Mouse (Mus musculus): Measurements from ENCODE around the gene Taf1b. TPM values are rescaled to one million over a fixed set of nuclear protein-coding genes. Genes with fewer than 3 reads are reported as not detected.

The Taf1b gene
- polyA plus RNA-seq, 1 experiment from 2014 or later = 26.9 TPM

DNA sequence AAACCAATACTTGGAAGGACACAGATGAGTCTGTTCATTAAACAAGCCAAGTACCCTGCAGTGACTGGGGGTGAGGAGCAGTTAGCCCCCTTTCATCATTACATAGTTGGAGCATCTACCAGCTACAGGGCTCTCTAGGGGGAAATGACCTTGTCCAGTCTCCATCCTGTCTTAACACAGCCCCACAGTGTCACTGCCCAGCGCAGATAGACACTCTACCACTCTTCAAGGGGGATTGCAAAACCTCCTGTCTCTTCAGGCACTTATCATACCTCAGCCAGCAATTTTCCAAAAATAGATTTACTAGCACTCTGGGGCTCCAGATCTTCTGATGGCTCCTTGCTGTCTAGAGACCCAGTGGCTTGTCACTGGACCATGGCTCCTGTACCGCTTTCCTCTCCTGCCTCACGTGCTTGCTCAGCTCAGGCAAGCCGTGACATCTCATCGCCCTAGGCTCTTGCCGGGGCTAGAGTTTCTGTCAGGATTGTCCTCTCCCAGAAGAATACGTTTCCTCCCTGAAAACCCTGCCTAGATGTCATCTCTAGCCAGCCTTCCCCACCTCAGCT is 65.3 kb downstream of the Taf1b start:
- 90% methylated on average over 7 of the region's 7 CpGs for WGBS
- Histone ChIP-seq H3K9me3 (no peaks in the 10 kb centered on the region), H3K4me3 (no peak overlapping the region), H3K4me1 (no peaks in the 10 kb centered on the region), H3K36me3 (peaks cover 4% of the 10 kb centered on the region; the same call in 1 of the 2 replicates), H3K27me3 (no peaks in the 10 kb centered on the region), H3K9ac (replicated peaks) (no peak overlapping the region), H3K4me2 (replicated peaks) (no peak overlapping the region), H3K27ac (replicated peaks) (no peak overlapping the region)
- no peak for ATAC-seq (ENCODE audit: low FRiP score, low read depth)

DNA sequence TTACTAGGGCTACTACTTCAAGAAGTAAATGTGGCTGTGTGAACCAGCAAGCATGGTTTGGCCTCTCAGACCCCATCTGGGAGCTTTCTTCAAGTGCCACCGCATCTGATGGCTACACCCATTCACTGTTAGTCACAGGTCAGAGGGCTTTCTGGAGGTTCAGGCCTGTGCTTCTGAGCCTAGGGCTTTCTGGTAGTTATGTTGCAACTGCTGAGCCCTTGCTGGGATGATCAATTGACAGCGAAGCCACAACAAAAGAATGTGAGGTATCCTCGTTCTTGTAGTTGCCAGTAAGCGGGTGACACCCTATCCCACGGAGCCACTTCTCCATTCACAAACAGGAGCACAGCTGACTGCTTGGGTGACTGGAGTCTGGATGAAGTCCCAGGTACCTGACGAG is 67.2 kb downstream of the Taf1b start:
- Histone ChIP-seq H3K36me3 (no peaks in the 10 kb centered on the region), H3K27ac (replicated peaks) (no peak overlapping the region), H3K4me1 (no peaks in the 10 kb centered on the region), H3K27me3 (peaks cover 10% of the 10 kb centered on the region), H3K9me3 (no peaks in the 10 kb centered on the region), H3K9ac (replicated peaks) (no peak overlapping the region), H3K4me3 (no peak overlapping the region), H3K4me2 (replicated peaks) (no peak overlapping the region)
- ATAC-seq (ENCODE audit: low FRiP score, low read depth) = no peak
- WGBS = 80% methylated on average over 6 of the region's 6 CpGs

DNA sequence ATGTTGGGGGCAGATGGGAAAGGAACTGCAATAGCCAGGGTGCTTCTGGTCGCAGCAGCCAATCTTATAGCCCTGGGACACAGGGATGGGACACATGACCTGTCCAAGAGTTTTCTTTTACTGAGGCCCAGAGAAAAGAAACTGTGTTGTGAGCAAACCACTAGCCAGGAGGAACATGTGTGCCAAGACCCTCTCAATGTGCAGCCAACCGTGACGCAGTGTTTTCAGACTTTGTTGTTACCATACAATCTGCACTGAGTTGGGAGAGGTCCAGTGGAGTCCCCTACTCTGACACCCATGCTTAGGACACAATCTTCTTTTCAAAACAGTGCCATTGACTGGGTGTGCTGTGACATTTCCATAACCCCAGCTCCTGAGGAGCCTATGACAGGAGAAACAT is 69.4 kb downstream of the Taf1b start:
- no peak for ATAC-seq (ENCODE audit: low FRiP score, low read depth)
- Histone ChIP-seq H3K4me2 (replicated peaks) (no peak overlapping the region), H3K36me3 (no peaks in the 10 kb centered on the region), H3K27ac (replicated peaks) (no peak overlapping the region), H3K4me1 (peaks cover 4% of the 10 kb centered on the region; the same call in 1 of the 2 replicates), H3K4me3 (no peak overlapping the region), H3K27me3 (peaks cover 27% of the 10 kb centered on the region), H3K9me3 (no peaks in the 10 kb centered on the region), H3K9ac (replicated peaks) (no peak overlapping the region)
- WGBS = 90% methylated on average over 3 of the region's 3 CpGs

DNA sequence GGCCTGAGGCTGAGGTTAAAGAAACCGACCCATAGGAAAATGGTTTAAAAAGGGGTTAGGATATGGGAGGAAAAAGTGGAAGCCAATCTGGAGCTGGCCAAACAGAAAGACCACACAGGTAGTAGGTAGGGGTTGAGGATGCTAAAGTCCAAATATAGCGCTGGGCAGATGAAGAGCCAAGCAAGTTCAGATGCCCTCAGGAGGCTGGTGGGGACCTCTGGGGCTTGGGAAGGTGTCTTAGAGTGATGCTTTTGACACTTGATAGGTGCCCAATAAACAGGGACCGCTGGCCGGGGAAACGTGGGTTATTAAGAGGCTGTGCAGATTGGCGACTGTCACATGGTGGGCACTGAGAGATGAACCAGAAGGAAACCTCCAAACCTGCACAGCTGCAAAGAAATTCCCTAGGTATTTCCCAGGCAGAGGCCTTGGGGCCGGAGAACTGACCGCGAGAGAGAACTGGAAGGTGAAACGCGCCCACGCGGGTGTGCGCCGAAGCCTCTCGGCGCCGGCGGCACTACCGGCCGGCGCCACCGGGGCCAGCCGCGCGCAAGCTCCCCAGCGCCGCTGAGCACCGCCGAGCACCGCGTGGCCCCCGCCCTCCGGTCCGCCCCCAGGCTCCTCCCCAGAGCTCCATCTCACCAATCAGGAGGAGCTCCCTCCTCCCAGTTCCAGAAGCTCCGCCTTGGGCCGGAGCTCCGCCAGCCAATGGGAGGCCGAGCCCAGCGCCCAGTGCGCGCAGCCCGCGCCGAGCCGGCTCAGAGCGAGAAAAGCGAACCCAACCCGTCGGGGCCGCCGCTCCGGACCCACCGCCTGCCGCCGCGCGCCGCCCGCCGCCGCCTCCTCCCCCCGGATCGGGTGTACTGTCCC is 73.6 kb downstream of the Taf1b start, which contains the start of gene Grhl1:
Grhl1 (plus strand) TSS at position 761 of the 870 bp plus-strand sequence.
- H3K4me3 ChIP-seq = peak within 1 kb of the TSS; percentile 60
- H3K4me1 ChIP-seq = peaks cover 6% of the 10 kb centered on the region; the same call in 1 of the 2 replicates
- peaks cover 52% of the 10 kb centered on the region for H3K27me3 ChIP-seq
- no peaks in the 10 kb centered on the region for H3K9me3 ChIP-seq
- peak within 1 kb of the TSS; percentile 64 for H3K4me2 ChIP-seq (replicated peaks)
- no peaks in the 10 kb centered on the region for H3K36me3 ChIP-seq
- ATAC-seq (ENCODE audit: low FRiP score, low read depth) = peak; percentile 100
- WGBS = 2% methylated on average over 59 of the region's 64 CpGs
- H3K9ac ChIP-seq (replicated peaks) = peak within 1 kb of the TSS; percentile 43
- H3K27ac ChIP-seq (replicated peaks) = no peak within 1 kb of the TSS

DNA sequence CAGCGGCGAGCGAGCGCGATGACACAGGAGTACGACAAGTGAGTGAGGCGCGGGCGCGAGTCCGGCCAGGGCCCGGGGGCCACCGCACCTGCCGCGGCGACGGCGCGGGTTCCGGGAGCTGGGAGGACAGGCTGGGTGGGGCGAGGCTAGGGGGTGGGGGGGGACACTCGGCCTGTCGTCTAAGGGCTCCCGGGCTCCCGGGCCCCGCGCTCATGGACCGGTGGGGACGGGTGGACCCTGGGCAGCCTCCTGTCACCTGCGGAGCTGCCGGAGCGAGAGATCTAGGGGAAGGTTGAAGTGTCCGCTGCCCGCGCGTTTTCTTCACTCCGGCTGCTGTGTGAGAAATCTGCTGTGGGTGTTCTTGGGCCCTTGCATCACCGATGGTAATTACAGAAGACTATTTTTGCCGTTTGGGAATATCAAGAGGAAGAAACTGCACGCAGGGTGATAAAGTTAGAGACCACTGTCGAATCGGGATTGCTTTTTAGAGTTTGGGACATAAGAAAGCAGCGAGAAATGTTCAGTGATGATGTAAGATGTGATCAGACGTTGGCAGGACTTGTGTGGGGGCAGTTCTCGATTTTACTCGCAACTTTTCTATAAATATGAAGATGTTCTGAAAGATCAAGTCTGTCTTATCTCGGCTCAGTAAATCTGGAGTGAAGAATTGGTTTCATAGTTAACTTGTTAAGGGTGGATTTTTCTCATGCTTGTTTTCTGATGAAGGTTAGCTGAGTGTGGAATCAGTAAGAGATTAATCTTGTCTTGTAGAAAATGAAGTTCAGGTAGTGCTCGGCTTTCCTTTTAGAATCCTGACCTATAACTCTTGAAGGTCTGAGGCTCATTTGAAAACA is 74.5 kb downstream of the Taf1b start:
- 6% methylated on average over 44 of the region's 48 CpGs for WGBS
- H3K4me1 ChIP-seq = peaks cover 6% of the 10 kb centered on the region; the same call in 1 of the 2 replicates
- H3K4me3 ChIP-seq = peak overlapping the region; percentile 60
- peak overlapping the region; percentile 64 for H3K4me2 ChIP-seq (replicated peaks)
- no peak overlapping the region for H3K27ac ChIP-seq (replicated peaks)
- ATAC-seq (ENCODE audit: low FRiP score, low read depth) = peak; percentile 59
- H3K36me3 ChIP-seq = no peaks in the 10 kb centered on the region
- peaks cover 52% of the 10 kb centered on the region for H3K27me3 ChIP-seq
- H3K9ac ChIP-seq (replicated peaks) = peak overlapping the region; percentile 43
- H3K9me3 ChIP-seq = no peaks in the 10 kb centered on the region

DNA sequence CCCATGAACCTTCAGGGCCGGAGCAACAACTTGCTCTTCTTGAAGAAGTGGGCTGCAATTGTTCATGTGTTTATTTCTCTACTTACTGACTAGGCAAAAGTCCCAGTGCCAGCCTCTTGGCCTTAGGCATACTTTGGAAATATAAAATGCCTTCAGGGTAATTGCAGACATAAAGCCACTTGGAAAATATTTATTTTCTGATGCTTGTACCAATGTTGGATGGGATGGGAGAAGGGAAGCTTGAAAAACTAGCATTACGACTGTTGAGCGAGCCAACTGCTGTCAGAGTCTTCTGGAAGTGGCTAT is 75.1 kb downstream of the Taf1b start:
- H3K9me3 ChIP-seq = no peaks in the 10 kb centered on the region
- no peak overlapping the region for H3K4me2 ChIP-seq (replicated peaks)
- H3K27ac ChIP-seq (replicated peaks) = no peak overlapping the region
- ATAC-seq (ENCODE audit: low FRiP score, low read depth) = no peak
- peaks cover 52% of the 10 kb centered on the region for H3K27me3 ChIP-seq
- no peak overlapping the region for H3K4me3 ChIP-seq
- no peak overlapping the region for H3K9ac ChIP-seq (replicated peaks)
- no peaks in the 10 kb centered on the region for H3K36me3 ChIP-seq
- H3K4me1 ChIP-seq = peaks cover 6% of the 10 kb centered on the region; the same call in 1 of the 2 replicates
- 55% methylated on average over 3 of the region's 3 CpGs for WGBS

DNA sequence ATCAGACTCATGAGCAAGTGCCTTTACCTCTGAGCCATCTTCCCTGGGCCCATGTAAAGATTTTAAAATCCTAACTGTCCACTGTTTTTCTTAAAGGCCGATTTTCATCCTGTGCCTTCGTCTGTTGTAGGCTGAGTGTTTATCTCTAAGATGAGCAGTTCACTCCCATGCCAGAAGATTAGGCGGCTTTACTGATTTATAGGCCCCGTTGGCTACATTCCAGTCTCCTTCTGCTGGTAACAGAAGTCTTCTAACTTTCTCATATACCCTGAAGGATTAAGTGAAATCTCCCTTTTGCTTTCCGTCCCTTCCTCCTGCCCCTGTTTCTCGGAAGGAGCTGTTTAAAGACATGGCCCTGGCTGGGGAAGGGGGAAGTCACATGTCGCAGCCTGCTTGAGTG is 76.7 kb downstream of the Taf1b start:
- Histone ChIP-seq H3K9me3 (no peaks in the 10 kb centered on the region), H3K27ac (replicated peaks) (no peak overlapping the region), H3K9ac (replicated peaks) (no peak overlapping the region), H3K36me3 (no peaks in the 10 kb centered on the region), H3K27me3 (peaks cover 47% of the 10 kb centered on the region), H3K4me1 (peaks cover 6% of the 10 kb centered on the region; the same call in 1 of the 2 replicates), H3K4me2 (replicated peaks) (no peak overlapping the region), H3K4me3 (no peak overlapping the region)
- 59% methylated on average over 7 of the region's 7 CpGs for WGBS
- no peak for ATAC-seq (ENCODE audit: low FRiP score, low read depth)

DNA sequence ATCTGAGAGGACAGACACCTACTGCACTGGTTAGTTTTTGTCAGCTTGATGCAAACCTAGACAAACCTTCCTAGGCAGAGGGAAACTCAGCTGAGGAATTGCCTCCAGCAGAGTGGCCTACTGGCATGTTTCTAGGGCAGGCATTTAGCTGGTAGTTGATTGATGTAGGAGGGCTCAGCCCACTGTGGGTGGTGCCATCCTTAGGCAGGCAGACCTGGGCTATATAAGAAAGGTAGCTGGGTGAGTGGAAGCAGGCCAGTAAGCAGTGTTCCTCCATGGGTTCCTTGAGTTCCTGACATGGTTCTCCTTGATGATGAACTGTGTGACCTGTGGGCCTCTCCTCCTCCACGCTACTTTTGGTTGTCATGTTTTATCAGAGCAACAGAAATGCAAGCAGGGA is 82.3 kb downstream of the Taf1b start:
- H3K9ac ChIP-seq (replicated peaks) = no peak overlapping the region
- H3K27me3 ChIP-seq = no peaks in the 10 kb centered on the region
- H3K4me1 ChIP-seq = no peaks in the 10 kb centered on the region
- H3K36me3 ChIP-seq = no peaks in the 10 kb centered on the region
- WGBS = 89% methylated on average over 1 of the region's 1 CpGs
- H3K4me2 ChIP-seq (replicated peaks) = no peak overlapping the region
- no peak overlapping the region for H3K27ac ChIP-seq (replicated peaks)
- H3K9me3 ChIP-seq = no peaks in the 10 kb centered on the region
- no peak for ATAC-seq (ENCODE audit: low FRiP score, low read depth)
- H3K4me3 ChIP-seq = no peak overlapping the region

DNA sequence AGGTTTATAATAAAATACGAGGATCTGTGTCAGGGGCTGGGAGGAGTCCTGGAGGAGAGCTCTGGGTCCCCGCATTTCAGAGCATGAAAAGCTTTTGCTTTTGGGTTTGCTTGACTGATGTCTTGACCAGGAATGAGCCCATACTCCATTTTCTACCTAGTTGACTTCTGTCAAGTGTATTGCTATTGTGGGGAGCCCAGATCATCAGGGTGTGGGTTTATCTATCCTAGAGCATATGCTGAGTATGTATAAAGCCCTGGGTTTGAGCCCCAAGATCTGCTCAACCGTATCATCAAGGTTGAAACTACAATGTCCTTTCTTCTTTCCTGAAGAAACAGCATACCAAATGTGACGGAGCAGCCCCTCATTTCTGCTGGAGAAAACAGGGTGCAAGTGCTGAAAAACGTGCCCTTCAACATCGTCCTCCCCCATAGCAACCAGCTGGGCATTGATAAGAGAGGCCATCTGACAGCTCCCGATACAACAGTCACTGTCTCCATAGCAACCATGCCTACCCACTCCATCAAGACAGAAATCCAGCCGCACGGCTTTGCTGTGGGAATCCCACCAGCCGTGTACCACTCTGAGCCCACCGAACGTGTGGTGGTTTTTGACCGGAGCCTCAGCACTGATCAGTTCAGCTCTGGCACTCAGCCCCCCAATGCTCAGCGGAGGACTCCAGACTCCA is 83.0 kb downstream of the Taf1b start:
- Histone ChIP-seq H3K4me3 (no peak overlapping the region), H3K4me1 (no peaks in the 10 kb centered on the region), H3K9me3 (no peaks in the 10 kb centered on the region), H3K27ac (replicated peaks) (no peak overlapping the region), H3K9ac (replicated peaks) (no peak overlapping the region), H3K36me3 (no peaks in the 10 kb centered on the region), H3K27me3 (no peaks in the 10 kb centered on the region), H3K4me2 (replicated peaks) (no peak overlapping the region)
- WGBS = 78% methylated on average over 14 of the region's 14 CpGs
- ATAC-seq (ENCODE audit: low FRiP score, low read depth) = no peak

DNA sequence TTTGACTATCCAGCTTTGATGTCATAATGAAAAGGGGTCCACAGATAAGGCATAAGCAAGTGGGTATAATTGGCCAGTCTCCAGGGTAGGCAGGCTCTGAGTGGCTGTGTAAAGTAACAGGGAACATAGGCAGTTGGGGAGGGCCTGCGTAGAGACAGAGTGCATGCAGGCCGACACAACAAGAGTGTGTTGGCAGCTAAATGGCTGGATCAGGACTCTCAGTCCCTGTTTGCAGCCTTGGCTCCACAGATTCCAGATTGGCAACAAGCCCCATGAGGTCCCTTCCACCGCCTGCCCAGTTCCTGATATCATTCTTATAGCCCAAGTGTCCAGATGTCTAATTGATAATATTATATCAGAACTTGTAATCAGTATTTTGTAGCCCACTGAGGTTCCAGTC is 85.5 kb downstream of the Taf1b start:
- Histone ChIP-seq H3K36me3 (no peaks in the 10 kb centered on the region), H3K4me2 (replicated peaks) (no peak overlapping the region), H3K9ac (replicated peaks) (no peak overlapping the region), H3K4me3 (no peak overlapping the region), H3K27ac (replicated peaks) (no peak overlapping the region), H3K4me1 (no peaks in the 10 kb centered on the region), H3K27me3 (no peaks in the 10 kb centered on the region), H3K9me3 (no peaks in the 10 kb centered on the region)
- no peak for ATAC-seq (ENCODE audit: low FRiP score, low read depth)
- WGBS = 89% methylated on average over 3 of the region's 3 CpGs

DNA sequence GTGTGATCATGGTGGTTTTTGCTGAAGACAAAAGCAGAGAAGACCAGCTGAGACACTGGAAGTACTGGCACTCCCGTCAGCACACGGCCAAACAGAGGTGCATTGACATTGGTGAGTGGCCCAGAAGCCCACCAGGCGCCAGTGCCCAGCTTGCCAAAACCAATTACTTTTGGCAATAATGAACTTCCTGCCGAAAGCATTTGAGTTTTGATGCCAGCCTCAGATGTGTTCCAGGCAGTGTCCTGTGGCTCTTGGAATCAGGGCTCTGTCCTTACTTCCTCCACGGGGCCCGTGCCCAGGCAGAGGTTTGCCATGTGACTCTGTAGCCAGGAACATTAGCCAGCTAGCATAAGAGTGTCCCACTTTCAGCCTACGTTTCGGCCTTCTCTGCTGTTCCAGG is 86.7 kb downstream of the Taf1b start:
- no peaks in the 10 kb centered on the region for H3K27me3 ChIP-seq

More for the DNA sequence above, 86.7 kb downstream of the Taf1b start:
- WGBS = 86% methylated on average over 8 of the region's 8 CpGs
- no peak overlapping the region for H3K27ac ChIP-seq (replicated peaks)
- ATAC-seq (ENCODE audit: low FRiP score, low read depth) = no peak
- H3K9me3 ChIP-seq = no peaks in the 10 kb centered on the region
- no peak overlapping the region for H3K4me2 ChIP-seq (replicated peaks)
- no peak overlapping the region for H3K4me3 ChIP-seq
- H3K4me1 ChIP-seq = no peaks in the 10 kb centered on the region
- H3K9ac ChIP-seq (replicated peaks) = no peak overlapping the region
- H3K36me3 ChIP-seq = no peaks in the 10 kb centered on the region
